Mouse (Mus musculus): ENCODE measurements at regions not wholly inside any gene's neighbourhood (a gene's known extent, or its start where the extent isn't known, plus 50 kb on each side); places are given as distances from the start of the nearest gene placed in this dataset.

DNA sequence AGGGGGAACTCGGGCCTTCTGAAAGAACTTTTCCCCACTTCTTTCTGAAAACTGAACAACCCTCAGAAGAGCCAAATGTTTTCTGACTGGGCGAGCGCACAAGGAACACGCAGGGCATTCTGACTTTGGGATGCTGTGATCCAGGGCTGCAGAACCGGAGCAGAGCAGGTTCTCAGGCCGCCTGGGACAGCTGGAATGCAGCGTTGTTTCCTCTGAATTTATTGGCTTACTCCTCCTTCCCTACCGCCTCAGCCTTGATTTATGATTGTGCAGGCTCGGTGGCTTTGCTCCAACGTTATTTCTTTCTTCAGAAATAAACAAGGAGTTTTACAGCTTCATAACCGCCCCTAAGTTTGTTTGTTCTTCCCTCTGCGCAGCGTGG lies 226.7 kb upstream of the Jun start:
- WGBS: 68% methylated on average over 13 of the region's 13 CpGs
- no peak for DNase-seq (ENCODE audit: extremely low read depth, low read depth, low spot score)
- TF ChIP-seq POLR2A (IDR thresholded peaks at IDR 0.05; ENCODE audit: extremely low read depth, insufficient read depth, low read length): no peak
- TF ChIP-seq CTCF (IDR thresholded peaks at IDR 0.05; ENCODE audit: low read depth, low read length): no peak
- no peaks in the 10 kb centered on the region for H3K79me2 ChIP-seq (ENCODE audit: control insufficient read depth, insufficient read depth, low read length)
- H3K4me1 ChIP-seq (ENCODE audit: control insufficient read depth, insufficient read depth, low read length): peaks cover 3% of the 10 kb centered on the region
- H3K27me3 ChIP-seq (ENCODE audit: control insufficient read depth, insufficient read depth, low read length): no peaks in the 10 kb centered on the region
- no peaks in the 10 kb centered on the region for H3K36me3 ChIP-seq (ENCODE audit: control insufficient read depth, insufficient read depth, low read length)
- H3K4me3 ChIP-seq (ENCODE audit: insufficient read depth, low read depth, low read length): no peak overlapping the region
- no peak overlapping the region for H3K27ac ChIP-seq (replicated peaks; ENCODE audit: insufficient read depth, low read depth, low read length)
- no peak overlapping the region for H3K9ac ChIP-seq (ENCODE audit: low read depth, low read length)

- TF ChIP-seq POLR2A (IDR thresholded peaks at IDR 0.05; ENCODE audit: extremely low read depth, insufficient read depth, low read length) (no peak), CTCF (IDR thresholded peaks at IDR 0.05; ENCODE audit: low read depth, low read length) (no peak)
- WGBS: 93% methylated on average over 2 of the region's 2 CpGs
Measured at GRCm38 (mm10) chr4:95279200-95279599, 227.2 kb upstream of the Jun start.

DNA sequence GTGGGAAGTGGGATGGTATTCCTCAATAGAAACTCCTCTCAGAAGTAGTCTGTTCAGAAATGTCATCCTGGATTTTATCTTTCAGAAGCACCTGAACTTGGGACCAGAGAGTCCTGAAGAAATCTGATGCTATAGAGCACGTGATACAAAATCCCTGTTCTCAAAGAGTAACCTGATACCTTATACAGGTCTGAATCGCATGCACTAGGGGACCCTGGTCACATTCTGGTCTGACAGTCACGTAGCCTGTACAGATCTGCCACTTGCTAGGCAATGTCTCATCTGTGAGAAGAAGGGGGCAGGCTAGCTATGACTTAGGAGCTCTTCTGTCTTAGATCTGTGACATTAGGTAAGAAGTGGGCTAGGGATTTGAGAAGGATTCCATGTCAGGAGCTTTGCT lies 230.1 kb upstream of the Jun start:
- Histone ChIP-seq H3K27ac (replicated peaks; ENCODE audit: insufficient read depth, low read depth, low read length) (no peak overlapping the region), H3K4me3 (ENCODE audit: insufficient read depth, low read depth, low read length) (no peak overlapping the region)
- TF ChIP-seq POLR2A (IDR thresholded peaks at IDR 0.05; ENCODE audit: extremely low read depth, insufficient read depth, low read length) (no peak), CTCF (IDR thresholded peaks at IDR 0.05; ENCODE audit: low read depth, low read length) (no peak)

More at GRCm38 (mm10) chr4:95279200-95279599, 227.2 kb upstream of the Jun start:
- no peak for DNase-seq (ENCODE audit: extremely low read depth, low read depth, low spot score)
- Histone ChIP-seq H3K27ac (replicated peaks; ENCODE audit: insufficient read depth, low read depth, low read length) (no peak overlapping the region), H3K4me1 (ENCODE audit: control insufficient read depth, insufficient read depth, low read length) (peaks cover 4% of the 10 kb centered on the region), H3K4me3 (ENCODE audit: insufficient read depth, low read depth, low read length) (no peak overlapping the region), H3K79me2 (ENCODE audit: control insufficient read depth, insufficient read depth, low read length) (no peaks in the 10 kb centered on the region), H3K9ac (ENCODE audit: low read depth, low read length) (no peak overlapping the region), H3K36me3 (ENCODE audit: control insufficient read depth, insufficient read depth, low read length) (no peaks in the 10 kb centered on the region), H3K27me3 (ENCODE audit: control insufficient read depth, insufficient read depth, low read length) (no peaks in the 10 kb centered on the region)

DNA sequence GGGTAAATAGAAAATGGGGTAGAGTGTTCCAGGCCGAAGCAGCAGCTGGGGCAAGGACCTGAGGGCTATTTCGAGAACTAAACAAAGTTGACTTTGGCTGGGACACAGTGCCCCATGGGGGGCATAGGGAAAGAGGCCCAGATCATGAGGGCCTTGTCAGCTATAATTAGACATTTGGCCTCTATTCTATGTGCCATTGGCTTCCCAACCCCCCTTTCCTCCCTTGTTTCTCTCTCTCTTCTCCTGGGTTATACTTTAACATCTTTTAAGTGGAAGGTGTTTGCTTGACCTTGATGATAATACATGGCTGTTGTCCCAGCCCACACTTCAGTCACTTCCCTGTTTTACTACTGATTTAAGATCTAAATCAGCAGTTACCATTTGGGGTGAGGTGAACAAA lies 231.8 kb upstream of the Jun start:
- Histone ChIP-seq H3K4me3 (ENCODE audit: insufficient read depth, low read depth, low read length) (no peak overlapping the region), H3K36me3 (ENCODE audit: control insufficient read depth, insufficient read depth, low read length) (no peaks in the 10 kb centered on the region), H3K4me1 (ENCODE audit: control insufficient read depth, insufficient read depth, low read length) (peaks cover 4% of the 10 kb centered on the region), H3K27me3 (ENCODE audit: control insufficient read depth, insufficient read depth, low read length) (no peaks in the 10 kb centered on the region), H3K27ac (replicated peaks; ENCODE audit: insufficient read depth, low read depth, low read length) (no peak overlapping the region), H3K9ac (ENCODE audit: low read depth, low read length) (no peak overlapping the region), H3K79me2 (ENCODE audit: control insufficient read depth, insufficient read depth, low read length) (no peaks in the 10 kb centered on the region)
- 26% methylated on average over 2 of the region's 2 CpGs for WGBS
- DNase-seq (ENCODE audit: extremely low read depth, low read depth, low spot score): peak; percentile 90
- TF ChIP-seq POLR2A (IDR thresholded peaks at IDR 0.05; ENCODE audit: extremely low read depth, insufficient read depth, low read length) (no peak), CTCF (IDR thresholded peaks at IDR 0.05; ENCODE audit: low read depth, low read length) (no peak)

More for the DNA sequence above, 230.1 kb upstream of the Jun start:
- 97% methylated on average over 3 of the region's 3 CpGs for WGBS
- no peaks in the 10 kb centered on the region for H3K27me3 ChIP-seq (ENCODE audit: control insufficient read depth, insufficient read depth, low read length)
- peaks cover 4% of the 10 kb centered on the region for H3K4me1 ChIP-seq (ENCODE audit: control insufficient read depth, insufficient read depth, low read length)
- no peak for DNase-seq (ENCODE audit: extremely low read depth, low read depth, low spot score)
- no peaks in the 10 kb centered on the region for H3K36me3 ChIP-seq (ENCODE audit: control insufficient read depth, insufficient read depth, low read length)
- H3K9ac ChIP-seq (ENCODE audit: low read depth, low read length): no peak overlapping the region
- H3K79me2 ChIP-seq (ENCODE audit: control insufficient read depth, insufficient read depth, low read length): no peaks in the 10 kb centered on the region

- no peaks in the 10 kb centered on the region for H3K27me3 ChIP-seq (ENCODE audit: control insufficient read depth, insufficient read depth, low read length)
- no peak for DNase-seq (ENCODE audit: extremely low read depth, low read depth, low spot score)
- H3K4me3 ChIP-seq (ENCODE audit: insufficient read depth, low read depth, low read length): no peak overlapping the region
- no peak overlapping the region for H3K27ac ChIP-seq (replicated peaks; ENCODE audit: insufficient read depth, low read depth, low read length)
- H3K79me2 ChIP-seq (ENCODE audit: control insufficient read depth, insufficient read depth, low read length): no peaks in the 10 kb centered on the region
- no peak overlapping the region for H3K9ac ChIP-seq (ENCODE audit: low read depth, low read length)
- H3K36me3 ChIP-seq (ENCODE audit: control insufficient read depth, insufficient read depth, low read length): no peaks in the 10 kb centered on the region
- TF ChIP-seq CTCF (IDR thresholded peaks at IDR 0.05; ENCODE audit: low read depth, low read length): no peak
- no peak for TF ChIP-seq POLR2A (IDR thresholded peaks at IDR 0.05; ENCODE audit: extremely low read depth, insufficient read depth, low read length)
- peaks cover 4% of the 10 kb centered on the region for H3K4me1 ChIP-seq (ENCODE audit: control insufficient read depth, insufficient read depth, low read length)
- 41% methylated on average over 2 of the region's 2 CpGs for WGBS
Measured at GRCm38 (mm10) chr4:95284192-95284591, 232.2 kb upstream of the Jun start.

- no peaks in the 10 kb centered on the region for H3K27me3 ChIP-seq (ENCODE audit: control insufficient read depth, insufficient read depth, low read length)
- no peak overlapping the region for H3K4me3 ChIP-seq (ENCODE audit: insufficient read depth, low read depth, low read length)
- WGBS: 87% methylated on average over 1 of the region's 1 CpGs
- no peaks in the 10 kb centered on the region for H3K36me3 ChIP-seq (ENCODE audit: control insufficient read depth, insufficient read depth, low read length)
- no peak overlapping the region for H3K27ac ChIP-seq (replicated peaks; ENCODE audit: insufficient read depth, low read depth, low read length)
- no peak for TF ChIP-seq POLR2A (IDR thresholded peaks at IDR 0.05; ENCODE audit: extremely low read depth, insufficient read depth, low read length)
- no peak for TF ChIP-seq CTCF (IDR thresholded peaks at IDR 0.05; ENCODE audit: low read depth, low read length)
- H3K4me1 ChIP-seq (ENCODE audit: control insufficient read depth, insufficient read depth, low read length): peaks cover 4% of the 10 kb centered on the region
- no peak overlapping the region for H3K9ac ChIP-seq (ENCODE audit: low read depth, low read length)
- no peak for DNase-seq (ENCODE audit: extremely low read depth, low read depth, low spot score)
- no peaks in the 10 kb centered on the region for H3K79me2 ChIP-seq (ENCODE audit: control insufficient read depth, insufficient read depth, low read length)
Measured at GRCm38 (mm10) chr4:95284696-95285095, 232.7 kb upstream of the Jun start.

Data from liver, adult 2 months (tissue).